In the genomic region with DNA sequence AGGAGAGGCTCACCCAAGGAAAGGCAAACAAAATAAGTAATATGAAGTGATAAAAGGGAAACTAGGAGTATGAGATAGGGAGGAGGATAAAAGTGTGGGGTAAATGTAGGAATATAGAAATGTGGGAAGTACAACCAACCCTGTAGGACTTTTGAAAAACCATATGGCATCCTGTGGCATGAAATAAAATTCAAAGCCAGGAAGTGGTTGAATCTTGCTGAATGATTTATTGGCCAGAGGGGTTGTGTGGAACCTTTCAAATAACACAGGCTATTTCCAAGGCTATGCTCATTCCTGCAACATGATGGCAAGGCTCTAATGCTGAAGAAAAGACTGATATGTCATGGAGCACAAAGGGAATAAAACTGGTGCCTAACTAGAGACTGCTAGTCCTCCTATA, we compare ENCODE assay signal across 22 mouse cellular contexts.
"Had no signal": no experiment of that assay in that cellular context is flagged by ENCODE, and none has a peak within 500 bp of the region (broad histone marks: within the 10 kb centered on the region; RNA-seq: fewer than 3 reads in every experiment).

No protein-coding gene starts in this region.

- ATAC-seq: hindbrain, embryonic 16.5 days; hindbrain, postnatal 0 days; inflammation-experienced regulatory T-cells, adult 6 months; intestine, embryonic 15.5 days; intestine, embryonic 16.5 days; intestine, postnatal 0 days had no signal

- DNase-seq: heart, postnatal 10 days; heart, postnatal 14 days; heart, postnatal 36 days; heart, postnatal 4 days; kidney, adult 11 months; kidney, adult 18-20 months; kidney, adult 2 months; kidney, adult 8-10 months; kidney, adult 9 months; kidney, postnatal 10 days; kidney, postnatal 14 days; kidney, postnatal 25 days; kidney, postnatal 36 days; kidney, postnatal 4 days; layer of hippocampus, adult 9-11 months; layer of hippocampus, postnatal 36 days had no signal
